Mouse (Mus musculus) embryonic facial prominence, embryonic 15.5 days (tissue): Measurements from ENCODE around the gene Lrrc26. TPM values are rescaled to one million over a fixed set of nuclear protein-coding genes. Genes with fewer than 3 reads are reported as not detected.

Experiments
- ATAC-seq: fragments of 200-750 bp; cut with Nextera tagmentation; 2 replicates; pipeline ENCODE4 v1.8.0; 2017; ENCODE audit warnings: low read depth, moderate TSS enrichment; ENCODE audit not compliant: insufficient number of reproducible peaks, low FRiP score, low TSS enrichment
- H3K27ac ChIP-seq: fragments of 300-500 bp; sonication (generic); replicated peaks from 2 replicates; pipeline ENCODE4 v1.5.1; 2015; ENCODE audit warnings: mild to moderate bottlenecking, inconsistent platforms
- H3K27me3 ChIP-seq: fragments of 300-500 bp; sonication (generic); 2 replicates; pipeline ENCODE4 v1.6.1; 2015; ENCODE audit warnings: inconsistent platforms
- H3K36me3 ChIP-seq: fragments of 300-500 bp; sonication (generic); 2 replicates; pipeline ENCODE4 v1.6.1; 2015; ENCODE audit warnings: mild to moderate bottlenecking, inconsistent platforms
- H3K4me1 ChIP-seq: fragments of 300-500 bp; sonication (generic); 2 replicates; pipeline ENCODE4 v1.6.1; 2015; ENCODE audit warnings: inconsistent platforms
- H3K4me2 ChIP-seq: fragments of 300-500 bp; sonication (generic); replicated peaks from 2 replicates; pipeline ENCODE4 v1.6.1; 2015; ENCODE audit warnings: mild to moderate bottlenecking, inconsistent platforms
- H3K4me3 ChIP-seq: fragments of 300-500 bp; sonication (generic); replicated peaks from 2 replicates; pipeline ENCODE4 v1.5.1; 2015; ENCODE audit warnings: mild to moderate bottlenecking, inconsistent platforms
- H3K9ac ChIP-seq: fragments of 300-500 bp; sonication (generic); 2 replicates; pipeline ENCODE4 v1.6.1; 2015; ENCODE audit warnings: inconsistent platforms
- H3K9me3 ChIP-seq: fragments of 300-500 bp; sonication (generic); replicated peaks from 2 replicates; pipeline ENCODE4 v1.6.1; 2016; ENCODE audit warnings: inconsistent platforms
- WGBS: fragments of 180-500 bp; shearing (Covaris S2); methylation state at CpG from one replicate; pipeline ENCODE4 v1.1.7; 2015; 5-methylcytosine and 5-hydroxymethylcytosine counted together
- polyA plus RNA-seq: library from polyadenylated mRNA; unstranded; fragments of >200 nt; fragmentation: Nextera tagmentation; extraction: Ambion mirVana; gene quantifications from 2 replicates; pipeline ENCODE4 v1.2.1, GENCODE M21; 2015

Gene Lrrc26
- polyA plus RNA-seq, 1 experiment from 2014 or later = 5.2 TPM

- Histone ChIP-seq H3K4me3 (no peak overlapping the region), H3K9me3 (no peaks in the 10 kb centered on the region), H3K27ac (no peak overlapping the region), H3K4me2 (no peak overlapping the region), H3K9ac (no peak overlapping the region), H3K4me1 (peaks cover 64% of the 10 kb centered on the region), H3K36me3 (peaks cover 30% of the 10 kb centered on the region), H3K27me3 (peaks cover 17% of the 10 kb centered on the region)
- ATAC-seq = no peak
- 59% methylated on average over 2 of the region's 2 CpGs for WGBS
Measured at GRCm38 (mm10) chr2:25266720-25267119, 23.0 kb upstream of the Lrrc26 start.

- no peak overlapping the region for H3K4me2 ChIP-seq
- H3K9me3 ChIP-seq = no peaks in the 10 kb centered on the region
- peaks cover 17% of the 10 kb centered on the region for H3K27me3 ChIP-seq
- peaks cover 60% of the 10 kb centered on the region for H3K4me1 ChIP-seq
- H3K4me3 ChIP-seq = no peak overlapping the region
- no peak for ATAC-seq
- no peak overlapping the region for H3K27ac ChIP-seq
- no peak overlapping the region for H3K9ac ChIP-seq
- peaks cover 30% of the 10 kb centered on the region for H3K36me3 ChIP-seq
Measured at GRCm38 (mm10) chr2:25267241-25267640, 22.5 kb upstream of the Lrrc26 start.

GRCm38 (mm10) chr2:25267746-25268309 is 21.9 kb upstream of the Lrrc26 start:
- ATAC-seq = no peak
- Histone ChIP-seq H3K27me3 (peaks cover 17% of the 10 kb centered on the region), H3K9ac (no peak overlapping the region), H3K4me1 (peaks cover 59% of the 10 kb centered on the region), H3K4me3 (no peak overlapping the region), H3K27ac (no peak overlapping the region), H3K9me3 (no peaks in the 10 kb centered on the region), H3K36me3 (peaks cover 30% of the 10 kb centered on the region), H3K4me2 (no peak overlapping the region)
- 64% methylated on average over 4 of the region's 4 CpGs for WGBS

- peak; percentile 93 for ATAC-seq
- H3K4me1 ChIP-seq = peaks cover 38% of the 10 kb centered on the region
- H3K9ac ChIP-seq = peak within 1 kb of the TSS; percentile 97
- no peaks in the 10 kb centered on the region for H3K9me3 ChIP-seq
- no peaks in the 10 kb centered on the region for H3K27me3 ChIP-seq
- H3K4me2 ChIP-seq = peak within 1 kb of the TSS; percentile 96
- H3K4me3 ChIP-seq = peak within 1 kb of the TSS; percentile 87
- H3K27ac ChIP-seq = peak within 1 kb of the TSS; percentile 90
- under 1% methylated on average over 55 of the region's 55 CpGs for WGBS
- peaks cover 62% of the 10 kb centered on the region for H3K36me3 ChIP-seq
Measured at GRCm38 (mm10) chr2:25271827-25272511, 17.7 kb upstream of the Lrrc26 start, which contains the start of the genes Ssna1 and Anapc2. Gene Ssna1, minus strand, starts transcription at chr2:25272438. Gene Anapc2, plus strand, starts transcription at chr2:25272478.

- Histone ChIP-seq H3K27ac (peak overlapping the region; percentile 81), H3K36me3 (peaks cover 67% of the 10 kb centered on the region), H3K4me2 (peak overlapping the region; percentile 96), H3K4me1 (peaks cover 33% of the 10 kb centered on the region), H3K9me3 (no peaks in the 10 kb centered on the region), H3K4me3 (peak overlapping the region; percentile 87), H3K27me3 (no peaks in the 10 kb centered on the region), H3K9ac (peak overlapping the region; percentile 97)
- WGBS = 1% methylated on average over 29 of the region's 29 CpGs
- peak; percentile 55 for ATAC-seq
Measured at GRCm38 (mm10) chr2:25272515-25272914, 17.2 kb upstream of the Lrrc26 start.

GRCm38 (mm10) chr2:25273010-25273409 is 16.7 kb upstream of the Lrrc26 start:
- ATAC-seq = no peak
- no peaks in the 10 kb centered on the region for H3K9me3 ChIP-seq
- peaks cover 71% of the 10 kb centered on the region for H3K36me3 ChIP-seq
- peaks cover 33% of the 10 kb centered on the region for H3K4me1 ChIP-seq
- H3K4me3 ChIP-seq = peak overlapping the region; percentile 87
- peak overlapping the region; percentile 97 for H3K9ac ChIP-seq
- H3K27me3 ChIP-seq = no peaks in the 10 kb centered on the region
- 36% methylated on average over 16 of the region's 16 CpGs for WGBS
- peak overlapping the region; percentile 96 for H3K4me2 ChIP-seq
- peak overlapping the region; percentile 81 for H3K27ac ChIP-seq

GRCm38 (mm10) chr2:25278928-25279882 is 10.5 kb upstream of the Lrrc26 start:
- 65% methylated on average over 13 of the region's 13 CpGs for WGBS
- H3K9ac ChIP-seq = no peak overlapping the region
- no peak overlapping the region for H3K4me3 ChIP-seq
- no peak overlapping the region for H3K4me2 ChIP-seq
- H3K27ac ChIP-seq = no peak overlapping the region
- no peaks in the 10 kb centered on the region for H3K9me3 ChIP-seq
- peaks cover 95% of the 10 kb centered on the region for H3K36me3 ChIP-seq
- peaks cover 1% of the 10 kb centered on the region for H3K4me1 ChIP-seq
- H3K27me3 ChIP-seq = no peaks in the 10 kb centered on the region
- no peak for ATAC-seq

- peaks cover 48% of the 10 kb centered on the region for H3K36me3 ChIP-seq
- no peak overlapping the region for H3K4me2 ChIP-seq
- H3K4me1 ChIP-seq = peaks cover 40% of the 10 kb centered on the region
- ATAC-seq = no peak
- H3K27me3 ChIP-seq = peaks cover 32% of the 10 kb centered on the region
- H3K9ac ChIP-seq = no peak overlapping the region
- WGBS = 79% methylated on average over 2 of the region's 2 CpGs
- H3K9me3 ChIP-seq = no peaks in the 10 kb centered on the region
- no peak overlapping the region for H3K4me3 ChIP-seq
- peak overlapping the region; percentile 82 for H3K27ac ChIP-seq
Measured at GRCm38 (mm10) chr2:25285551-25285950, 4.2 kb upstream of the Lrrc26 start.

- peak overlapping the region; percentile 2; the same call in 1 of the 2 replicates for H3K4me2 ChIP-seq
- 48% methylated on average over 1 of the region's 1 CpGs for WGBS
- no peak overlapping the region for H3K9ac ChIP-seq
- H3K4me1 ChIP-seq = peaks cover 47% of the 10 kb centered on the region
- H3K27ac ChIP-seq = peak overlapping the region; percentile 82
- ATAC-seq = no peak
- no peaks in the 10 kb centered on the region for H3K9me3 ChIP-seq
- H3K27me3 ChIP-seq = peaks cover 40% of the 10 kb centered on the region
- H3K36me3 ChIP-seq = peaks cover 41% of the 10 kb centered on the region
- H3K4me3 ChIP-seq = no peak overlapping the region
Measured at GRCm38 (mm10) chr2:25286314-25286713, 3.4 kb upstream of the Lrrc26 start.

GRCm38 (mm10) chr2:25286837-25287636 is 2.7 kb upstream of the Lrrc26 start:
- H3K4me1 ChIP-seq = peaks cover 55% of the 10 kb centered on the region
- no peak overlapping the region for H3K9ac ChIP-seq
- ATAC-seq = peak; percentile 20; the same call in 1 of the 2 replicates
- no peaks in the 10 kb centered on the region for H3K9me3 ChIP-seq
- H3K4me3 ChIP-seq = no peak overlapping the region
- peak overlapping the region; percentile 82 for H3K27ac ChIP-seq
- peak overlapping the region; percentile 2; the same call in 1 of the 2 replicates for H3K4me2 ChIP-seq
- 44% methylated on average over 7 of the region's 7 CpGs for WGBS
- peaks cover 36% of the 10 kb centered on the region for H3K36me3 ChIP-seq
- H3K27me3 ChIP-seq = peaks cover 47% of the 10 kb centered on the region
